Comparison of ENCODE assay signal across 7 mouse cellular contexts in the genomic region with DNA sequence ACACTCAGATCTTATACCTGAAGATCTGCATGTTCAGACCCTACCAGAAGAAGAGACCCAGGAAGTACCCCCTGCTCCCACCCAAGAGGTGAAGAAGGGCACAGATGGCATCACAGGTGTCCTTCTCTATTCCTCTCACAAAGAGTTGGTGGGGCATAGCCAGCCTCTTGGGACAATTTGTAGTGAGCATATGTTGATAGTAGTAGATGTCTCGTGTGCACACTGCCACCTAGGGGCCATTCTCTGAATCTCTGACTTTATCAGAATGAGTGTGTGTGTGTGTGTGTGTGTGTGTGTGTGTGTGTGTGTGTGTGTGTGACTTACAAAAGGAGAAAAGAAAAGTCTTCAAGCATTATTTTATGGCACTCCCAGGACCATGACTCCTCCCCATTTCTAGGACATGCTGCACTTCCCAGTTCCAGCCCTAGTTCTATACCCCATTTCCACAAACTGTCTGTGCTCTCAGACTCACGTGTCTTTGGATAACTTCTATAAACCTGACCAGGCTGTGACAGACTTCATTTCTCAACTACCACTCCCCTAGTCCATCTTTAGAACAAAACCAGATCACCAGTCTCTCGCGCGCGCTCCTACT. TPM values are rescaled to one million over a fixed set of nuclear protein-coding genes. Genes with fewer than 3 reads are reported as not detected.
DNase-seq lines count a peak whose midpoint lies in the region; ATAC-seq and TF ChIP-seq lines count a peak whose summit lies in the region.

No protein-coding gene starts in this region.

- peak; percentile 77 for DNase-seq in T-cell, adult 2 months (ENCODE audit: low spot score)
- peak; percentile 61 to 66 for DNase-seq in cerebellum, adult 2 months
- peak; percentile 83 for DNase-seq in hindbrain, embryonic 14.5 days (ENCODE audit: low spot score)
- DNase-seq in layer of hippocampus, postnatal 14 days (ENCODE audit: low spot score in 2 of 2), result peak; percentile 71 to 80
- peak; percentile 68 for DNase-seq in lung, postnatal 25 days (ENCODE audit: low spot score)
- DNase-seq in right cerebral cortex, adult 18-20 months, result peak; percentile 75

- 78% methylated on average over 6 of the region's 6 CpGs for WGBS in cerebellum, adult 2 months
- WGBS in hindbrain, embryonic 14.5 days, result 72% methylated on average over 6 of the region's 6 CpGs

- no peaks in the 10 kb centered on the region for H3K27me3 ChIP-seq in cerebellum, adult 2 months (ENCODE audit: control insufficient read depth, insufficient read depth, low read length)
- no peaks in the 10 kb centered on the region for H3K27me3 ChIP-seq in hindbrain, embryonic 14.5 days (ENCODE audit: control insufficient read depth, insufficient read depth, low read length)

- H3K36me3 ChIP-seq in hindbrain, embryonic 14.5 days (replicated peaks; ENCODE audit: control insufficient read depth, insufficient read depth), result no peaks in the 10 kb centered on the region

- peak; percentile 61; the same call in 1 of the 2 replicates for TF ChIP-seq CTCF in cerebellum, adult 2 months (IDR thresholded peaks at IDR 0.05; ENCODE audit: borderline replicate concordance, insufficient read depth, low read depth, low read length)

- peak; percentile 74 for ATAC-seq in frontal cortex, adult (ENCODE audit: low TSS enrichment)
- ATAC-seq in hindbrain, embryonic 14.5 days (ENCODE audit: low FRiP score), result peak; percentile 75

- H3K4me1 ChIP-seq in cerebellum, adult 2 months (ENCODE audit: control insufficient read depth, insufficient read depth, low read length), result no peaks in the 10 kb centered on the region
- H3K4me1 ChIP-seq in hindbrain, embryonic 14.5 days (replicated peaks; ENCODE audit: control insufficient read depth, insufficient read depth, low read length), result no peaks in the 10 kb centered on the region

- H3K4me2 ChIP-seq in hindbrain, embryonic 14.5 days (replicated peaks), result no peak overlapping the region

- H3K4me3 ChIP-seq in cerebellum, adult 2 months (replicated peaks; ENCODE audit: insufficient read depth, low read depth, low read length), result no peak overlapping the region
- H3K4me3 ChIP-seq in hindbrain, embryonic 14.5 days (replicated peaks; ENCODE audit: low read length), result no peak overlapping the region

- H3K27ac ChIP-seq in cerebellum, adult 2 months (ENCODE audit: insufficient read depth, low read length), result no peak overlapping the region
- H3K27ac ChIP-seq in hindbrain, embryonic 14.5 days, result no peak overlapping the region

- no peak overlapping the region for H3K9ac ChIP-seq in hindbrain, embryonic 14.5 days

- no peaks in the 10 kb centered on the region for H3K9me3 ChIP-seq in hindbrain, embryonic 14.5 days (ENCODE audit: control insufficient read depth, low read length)

- no peak for TF ChIP-seq POLR2A in cerebellum, adult 2 months (IDR thresholded peaks at IDR 0.05; ENCODE audit: borderline replicate concordance, insufficient read depth, low read length)

RNA-seq across cellular contexts. Expression of gene Tspan14, which starts 8.6 kb away (rescaled TPM):
- polyA plus RNA-seq in cerebellum, adult 2 months (2012; rRNA removed), result 39.1 and 39.6 TPM in 2 replicates
- polyA plus RNA-seq in hindbrain, embryonic 14.5 days (2014; fragmentation: Nextera tagmentation; extraction: Ambion mirVana), result 65.6 and 70.1 TPM in 2 replicates
- 10 to 100 TPM; 34.5 to 35.5 TPM for total RNA-seq in layer of hippocampus, postnatal 14 days (2021)

RNA-seq across cellular contexts. Expression of gene Fam213a, which starts 38.4 kb away (rescaled TPM):
- 146 and 150 TPM in 2 replicates for polyA plus RNA-seq in cerebellum, adult 2 months (2012; rRNA removed)
- 86.6 and 94.3 TPM in 2 replicates for polyA plus RNA-seq in hindbrain, embryonic 14.5 days (2014; fragmentation: Nextera tagmentation; extraction: Ambion mirVana)
- total RNA-seq in layer of hippocampus, postnatal 14 days (2021), result 100 to 1,000 TPM; 139 to 145 TPM
